8 mouse cellular contexts compared by ENCODE assay signal in genomic region chr2:101815250-101815934, GRCm38 (mm10).
DNase-seq lines count a peak whose midpoint lies in the region; ATAC-seq and TF ChIP-seq lines count a peak whose summit lies in the region.

No protein-coding gene starts in this region.

- H3K4me2 ChIP-seq in embryonic facial prominence, embryonic 14.5 days (ENCODE audit: low read depth, low read length), result no peak overlapping the region

- ATAC-seq in embryonic facial prominence, embryonic 14.5 days (ENCODE audit: low read depth), result peak; percentile 64

- no peak overlapping the region for H3K9ac ChIP-seq in embryonic facial prominence, embryonic 14.5 days (ENCODE audit: low read depth, low read length)

- DNase-seq in gastrocnemius, adult 2 months, result peak; percentile 35
- DNase-seq in gastrocnemius, postnatal 36 days, result no peak
- peak; percentile 18 for DNase-seq in right cerebral cortex, postnatal 14 days
- DNase-seq in right cerebral cortex, adult 2 months (ENCODE audit: low spot score in 2 of 2), result no peak
- DNase-seq in embryonic facial prominence, embryonic 14.5 days (ENCODE audit: low spot score), result no peak
- DNase-seq in mesoderm, embryonic 11.5 days (ENCODE audit: low read depth, low spot score), result peak; percentile 51
- DNase-seq in yolk sac, embryonic 10.5 days (ENCODE audit: low spot score), result no peak
- DNase-seq in c-Kit-positive CD71-positive TER-119-positive erythroid progenitor cells, embryonic 14.5 days (ENCODE audit: low spot score), result no peak

- TF ChIP-seq CTCF in gastrocnemius, adult 2 months (IDR thresholded peaks at IDR 0.05), result peak; percentile 49

- no peak overlapping the region for H3K4me3 ChIP-seq in gastrocnemius, adult 2 months
- H3K4me3 ChIP-seq in embryonic facial prominence, embryonic 14.5 days (ENCODE audit: low read depth, low read length), result no peak overlapping the region

- WGBS in embryonic facial prominence, embryonic 14.5 days, result 31% methylated on average over 5 of the region's 5 CpGs

- intact Hi-C loops in gastrocnemius, adult 2 months (cut with DNase I), result no loop called here
- intact Hi-C loops in gastrocnemius, postnatal 36 days (cut with DNase I), result no loop called here

- H3K27me3 ChIP-seq in embryonic facial prominence, embryonic 14.5 days (replicated peaks; ENCODE audit: control insufficient read depth, insufficient read depth, low read length), result no peaks in the 10 kb centered on the region

- no peak overlapping the region for H3K27ac ChIP-seq in gastrocnemius, adult 2 months
- no peak overlapping the region for H3K27ac ChIP-seq in embryonic facial prominence, embryonic 14.5 days (replicated peaks; ENCODE audit: low read depth, low read length)

- no peaks in the 10 kb centered on the region for H3K36me3 ChIP-seq in embryonic facial prominence, embryonic 14.5 days (ENCODE audit: control insufficient read depth, insufficient read depth, low read length)

- H3K4me1 ChIP-seq in embryonic facial prominence, embryonic 14.5 days (ENCODE audit: control insufficient read depth, insufficient read depth, low read length), result peaks cover 7% of the 10 kb centered on the region; the same call in 1 of the 2 replicates

- H3K9me3 ChIP-seq in embryonic facial prominence, embryonic 14.5 days (ENCODE audit: control insufficient read depth, low read length), result no peaks in the 10 kb centered on the region

Comparison
In these comparisons a context has a peak if more than half of its experiments do, and no peak if none do; other contexts are left out.
1. DNase-seq: peak in gastrocnemius, adult 2 months (single experiment), right cerebral cortex, postnatal 14 days (single experiment) and mesoderm, embryonic 11.5 days (single experiment); none in gastrocnemius, postnatal 36 days (0 of 2), right cerebral cortex, adult 2 months (0 of 2), embryonic facial prominence, embryonic 14.5 days (single experiment), yolk sac, embryonic 10.5 days (single experiment) and c-Kit-positive CD71-positive TER-119-positive erythroid progenitor cells, embryonic 14.5 days (single experiment).